In the genomic region with DNA sequence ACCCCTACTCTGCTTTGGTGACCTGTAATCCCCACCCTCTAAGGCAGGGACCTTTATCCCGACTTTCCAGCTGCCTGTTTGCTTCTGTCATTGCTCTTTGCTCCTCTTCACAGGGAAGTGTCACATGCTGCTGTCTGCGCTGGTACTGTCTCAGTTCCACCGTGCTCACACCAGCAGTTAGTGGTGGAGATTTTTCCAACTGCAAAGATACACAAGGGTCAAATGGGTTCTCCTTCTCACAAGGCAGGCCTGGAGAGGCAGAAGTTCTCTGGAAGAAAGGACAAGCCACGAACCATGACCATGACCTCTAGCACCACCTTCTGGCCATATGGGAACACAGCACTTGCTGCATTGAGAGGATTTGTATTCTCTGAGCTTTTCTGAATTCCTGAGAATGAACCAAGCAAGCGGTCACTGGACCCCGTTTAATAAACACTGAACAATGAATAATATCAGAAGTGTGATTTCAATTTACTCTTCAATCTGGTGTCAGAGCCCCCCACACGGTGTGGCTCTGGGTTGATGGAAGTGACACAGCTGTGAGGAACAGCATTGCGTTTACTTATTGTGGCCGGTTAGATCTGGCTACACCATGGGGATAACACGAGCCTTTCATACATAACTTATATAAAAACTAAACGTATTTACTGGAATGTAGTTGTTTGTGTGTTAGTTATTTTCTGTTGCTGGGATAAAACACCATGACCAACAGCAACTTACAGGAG, we compare ENCODE assay signal across 8 mouse cellular contexts. TPM values are rescaled to one million over a fixed set of nuclear protein-coding genes. Genes with fewer than 3 reads are reported as not detected.
DNase-seq lines count a peak whose midpoint lies in the region; ATAC-seq and TF ChIP-seq lines count a peak whose summit lies in the region.

No protein-coding gene starts in this region.

- H3K4me3 ChIP-seq in forebrain, embryonic 16.5 days (replicated peaks; ENCODE audit: low read length): no peak overlapping the region
- H3K4me3 ChIP-seq in limb, embryonic 10.5 days: no peak overlapping the region
- no peak overlapping the region for H3K4me3 ChIP-seq in midbrain, embryonic 13.5 days (replicated peaks)
- no peak overlapping the region for H3K4me3 ChIP-seq in stomach, postnatal 0 days (ENCODE audit: low read depth, low read length)

- TF ChIP-seq CTCF in stomach, postnatal 0 days (IDR thresholded peaks at IDR 0.05; ENCODE audit: low read depth): peak; percentile 91

- H3K4me1 ChIP-seq in forebrain, embryonic 16.5 days (replicated peaks; ENCODE audit: control insufficient read depth, insufficient read depth, low read length): no peaks in the 10 kb centered on the region
- 0 out of 2 replicates have a peak, but pooled peaks cover 3% of the 10 kb centered on the region for H3K4me1 ChIP-seq in limb, embryonic 10.5 days
- 0 out of 2 replicates have a peak, but pooled peaks cover 3% of the 10 kb centered on the region for H3K4me1 ChIP-seq in midbrain, embryonic 13.5 days (replicated peaks)
- no peaks in the 10 kb centered on the region for H3K4me1 ChIP-seq in stomach, postnatal 0 days (replicated peaks; ENCODE audit: control insufficient read depth, insufficient read depth)

- DNase-seq in urinary bladder, postnatal 14 days (ENCODE audit: low spot score): peak; percentile 63
- no peak for DNase-seq in urinary bladder, postnatal 10 days (ENCODE audit: low spot score)
- DNase-seq in cerebellum, adult 11-12 months: peak; percentile 40
- peak; percentile 66 for DNase-seq in hindlimb bud, embryonic 11.5 days (ENCODE audit: extremely low spot score, low read depth, low spot score)
- DNase-seq in limb, embryonic 10.5 days (ENCODE audit: low spot score): peak; percentile 73
- DNase-seq in stomach, postnatal 0 days (ENCODE audit: low spot score): peak; percentile 61

- no peaks in the 10 kb centered on the region for H3K9me3 ChIP-seq in forebrain, embryonic 16.5 days (ENCODE audit: control insufficient read depth, low read length)
- no peaks in the 10 kb centered on the region for H3K9me3 ChIP-seq in limb, embryonic 10.5 days (replicated peaks)
- no peaks in the 10 kb centered on the region for H3K9me3 ChIP-seq in midbrain, embryonic 13.5 days
- no peaks in the 10 kb centered on the region for H3K9me3 ChIP-seq in stomach, postnatal 0 days (ENCODE audit: control insufficient read depth, low read length)

- no peaks in the 10 kb centered on the region for H3K36me3 ChIP-seq in forebrain, embryonic 16.5 days (ENCODE audit: control insufficient read depth, insufficient read depth)
- H3K36me3 ChIP-seq in limb, embryonic 10.5 days: no peaks in the 10 kb centered on the region; the same call in 1 of the 2 replicates
- H3K36me3 ChIP-seq in midbrain, embryonic 13.5 days: peaks cover 3% of the 10 kb centered on the region
- no peaks in the 10 kb centered on the region for H3K36me3 ChIP-seq in stomach, postnatal 0 days (ENCODE audit: control insufficient read depth, insufficient read depth, low read length)

- no peak overlapping the region for H3K27ac ChIP-seq in forebrain, embryonic 16.5 days (ENCODE audit: low read length)
- H3K27ac ChIP-seq in limb, embryonic 10.5 days: no peak overlapping the region
- H3K27ac ChIP-seq in midbrain, embryonic 13.5 days: no peak overlapping the region
- H3K27ac ChIP-seq in stomach, postnatal 0 days (replicated peaks): no peak overlapping the region

- no peak for TF ChIP-seq EP300 in stomach, postnatal 0 days (optimal IDR thresholded peaks at IDR 0.05)

- no peak overlapping the region for H3K4me2 ChIP-seq in forebrain, embryonic 16.5 days (ENCODE audit: low read length)
- no peak overlapping the region for H3K4me2 ChIP-seq in midbrain, embryonic 13.5 days (replicated peaks)
- no peak overlapping the region for H3K4me2 ChIP-seq in stomach, postnatal 0 days (replicated peaks; ENCODE audit: low read depth)

- WGBS in forebrain, embryonic 16.5 days: 34% methylated on average over 11 of the region's 11 CpGs
- 40% methylated on average over 11 of the region's 11 CpGs for WGBS in limb, embryonic 10.5 days
- 38% methylated on average over 11 of the region's 11 CpGs for WGBS in midbrain, embryonic 13.5 days
- WGBS in stomach, postnatal 0 days: 33% methylated on average over 11 of the region's 11 CpGs

- no peak overlapping the region for H3K9ac ChIP-seq in forebrain, embryonic 16.5 days (replicated peaks; ENCODE audit: low read depth, low read length)
- H3K9ac ChIP-seq in midbrain, embryonic 13.5 days (replicated peaks): no peak overlapping the region
- no peak overlapping the region for H3K9ac ChIP-seq in stomach, postnatal 0 days (ENCODE audit: low read length)

- peak; percentile 49 for ATAC-seq in forebrain, embryonic 16.5 days
- peak; percentile 75 for ATAC-seq in midbrain, embryonic 13.5 days
- peak; percentile 61 for ATAC-seq in stomach, postnatal 0 days (ENCODE audit: low FRiP score, low TSS enrichment)

- H3K27me3 ChIP-seq in forebrain, embryonic 16.5 days (replicated peaks; ENCODE audit: control insufficient read depth, insufficient read depth, low read length): no peaks in the 10 kb centered on the region
- H3K27me3 ChIP-seq in limb, embryonic 10.5 days (ENCODE audit: low read depth, poor library complexity, severe bottlenecking): 0 out of 2 replicates have a peak, but pooled peaks cover 2% of the 10 kb centered on the region
- no peaks in the 10 kb centered on the region for H3K27me3 ChIP-seq in midbrain, embryonic 13.5 days
- H3K27me3 ChIP-seq in stomach, postnatal 0 days (ENCODE audit: control insufficient read depth, insufficient read depth, low read length): no peaks in the 10 kb centered on the region

RNA-seq across cellular contexts. Expression of a gene that starts 32.0 kb away (rescaled TPM):
- 0.10 TPM in 1 of 2 replicates, not detected in the other for polyA plus RNA-seq in forebrain, embryonic 16.5 days (2015; fragmentation: Nextera tagmentation; extraction: Ambion mirVana)
- polyA plus RNA-seq in limb, embryonic 10.5 days (2016; fragmentation: Nextera tagmentation; extraction: Ambion mirVana): not detected in 2 replicates
- polyA plus RNA-seq in midbrain, embryonic 13.5 days (2015; fragmentation: Nextera tagmentation; extraction: Ambion mirVana): not detected in 2 replicates
- polyA plus RNA-seq in stomach, postnatal 0 days (2015; fragmentation: Nextera tagmentation; extraction: Ambion mirVana): 0.33 and 0.44 TPM in 2 replicates

RNA-seq across cellular contexts. Expression of a gene that starts 38.8 kb away (rescaled TPM):
- polyA plus RNA-seq in forebrain, embryonic 16.5 days (2015; fragmentation: Nextera tagmentation; extraction: Ambion mirVana): 56.2 and 57.2 TPM in 2 replicates
- polyA plus RNA-seq in limb, embryonic 10.5 days (2016; fragmentation: Nextera tagmentation; extraction: Ambion mirVana): 39.0 and 67.2 TPM in 2 replicates
- 45.5 and 46.5 TPM in 2 replicates for polyA plus RNA-seq in midbrain, embryonic 13.5 days (2015; fragmentation: Nextera tagmentation; extraction: Ambion mirVana)
- polyA plus RNA-seq in stomach, postnatal 0 days (2015; fragmentation: Nextera tagmentation; extraction: Ambion mirVana): 19.1 and 21.4 TPM in 2 replicates
